Mouse (Mus musculus): ENCODE results near the gene Cd81. TPM values are rescaled to one million over a fixed set of nuclear protein-coding genes. Genes with fewer than 3 reads are reported as not detected.

The Cd81 gene
- total RNA-seq, 4 experiments from 2014 or later = 397 to 430 (median 418) TPM

- DNase-seq (ENCODE audit: low spot score) = no peak
Observed at GRCm38 (mm10) chr7:143070506-143071070, 18.0 kb downstream of the Cd81 start.

DNA sequence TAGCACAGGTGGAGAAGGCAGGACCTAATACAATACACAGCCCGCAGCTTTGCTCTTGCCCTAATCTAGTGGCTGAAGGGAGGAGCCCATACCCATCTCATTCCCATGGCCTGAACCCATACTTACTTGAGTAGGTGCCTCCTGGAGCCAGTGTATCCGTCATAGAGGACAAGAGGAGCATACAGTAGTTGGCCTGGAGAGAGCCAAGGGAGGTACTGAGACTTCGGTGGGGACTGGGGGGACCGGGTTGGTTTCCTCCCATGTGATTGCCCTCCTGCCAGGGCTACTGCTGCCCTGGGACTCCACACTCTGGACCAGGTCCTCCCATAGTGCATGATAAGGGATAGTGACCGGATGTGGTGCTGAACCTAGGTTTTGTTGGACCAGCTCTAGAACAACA lies 20.1 kb downstream of the Cd81 start:
- no peak for DNase-seq (ENCODE audit: low spot score)

GRCm38 (mm10) chr7:143073086-143073485 lies 20.5 kb downstream of the Cd81 start:
- DNase-seq (ENCODE audit: low spot score) = no peak

DNA sequence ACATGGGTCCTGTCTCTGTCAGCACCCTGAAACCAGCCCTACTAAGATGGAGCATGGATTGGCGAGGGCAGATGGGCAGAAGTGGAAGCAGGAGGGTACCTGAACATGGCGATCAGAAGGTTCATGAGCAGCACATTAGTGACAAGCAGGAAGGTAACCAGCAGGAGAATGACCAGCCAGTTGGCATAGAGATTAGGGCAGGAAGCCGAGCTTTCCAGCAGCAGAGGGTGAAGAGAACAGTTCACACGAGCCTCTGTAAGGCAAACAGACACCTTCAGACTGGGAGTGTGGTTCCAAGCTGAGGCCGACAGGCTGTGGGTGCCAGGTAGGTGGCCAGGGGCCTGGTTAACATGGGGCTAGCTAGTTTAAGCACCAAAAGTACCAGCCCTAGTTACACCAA lies 22.9 kb downstream of the Cd81 start:
- no peak for DNase-seq (ENCODE audit: low spot score)

DNA sequence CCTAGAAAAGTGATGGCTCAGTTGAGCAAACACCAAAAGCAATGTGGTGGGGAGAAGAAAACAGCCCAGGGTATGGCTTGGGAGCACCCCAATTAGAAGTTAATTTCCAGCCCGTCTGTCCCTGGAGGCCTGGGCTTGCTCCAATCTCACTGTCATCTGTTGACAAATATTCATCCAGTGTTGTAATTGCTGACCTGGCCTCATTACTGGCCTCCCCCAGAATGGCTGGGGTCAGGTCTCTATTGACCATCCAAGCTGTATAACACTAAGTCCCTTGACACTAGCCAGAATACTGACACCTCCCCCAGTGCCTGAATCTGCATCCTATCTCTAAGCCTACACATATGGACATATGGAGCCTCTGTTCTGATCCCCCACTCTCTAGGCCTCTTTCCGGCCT lies 24.8 kb downstream of the Cd81 start:
- DNase-seq (ENCODE audit: low spot score) = no peak

DNA sequence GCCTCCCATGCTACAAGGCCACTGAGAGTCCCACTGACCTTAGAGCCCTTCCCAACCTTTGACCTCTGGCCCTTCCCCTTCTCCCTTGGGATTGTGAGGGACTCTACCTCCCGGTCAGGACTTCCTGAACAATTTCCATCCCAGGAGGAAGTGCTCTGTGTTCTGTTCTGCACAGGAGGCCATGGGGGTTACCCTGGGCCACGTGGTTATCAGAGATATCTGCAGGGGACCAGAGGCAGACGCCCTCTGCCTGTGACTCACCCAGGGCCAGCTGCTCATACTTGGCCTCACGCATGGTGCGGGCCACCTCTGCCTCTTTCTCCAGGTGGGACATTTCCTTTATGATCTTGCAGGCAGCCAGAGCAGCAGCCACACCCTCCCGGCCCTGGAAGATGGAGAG lies 29.5 kb downstream of the Cd81 start:
- no peak for DNase-seq (ENCODE audit: low spot score)

DNA sequence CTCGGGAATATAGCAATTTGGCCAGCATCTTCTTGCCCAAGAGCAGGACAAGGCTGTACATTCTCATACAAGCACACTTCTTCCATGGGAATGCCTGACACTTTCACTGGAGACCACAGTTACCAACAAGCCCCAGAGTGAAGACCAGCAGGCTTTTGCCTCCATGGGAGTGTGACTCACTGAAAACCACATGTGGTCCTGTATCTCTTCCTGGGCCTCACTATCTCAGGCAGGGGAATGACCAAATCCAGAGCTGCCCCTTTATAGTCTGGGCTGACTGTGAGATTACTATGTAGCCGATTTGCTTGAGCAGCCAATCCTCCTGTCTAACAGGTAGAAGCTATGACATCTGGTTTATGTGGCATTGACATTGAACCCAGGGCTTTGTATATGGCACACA lies 31.2 kb downstream of the Cd81 start:
- DNase-seq (ENCODE audit: low spot score) = no peak

- DNase-seq (ENCODE audit: low spot score) = peak; percentile 79
Observed at GRCm38 (mm10) chr7:143086366-143086765, 33.8 kb downstream of the Cd81 start.

GRCm38 (mm10) chr7:143087070-143087579 lies 34.6 kb downstream of the Cd81 start:
- no peak for DNase-seq (ENCODE audit: low spot score)

DNA sequence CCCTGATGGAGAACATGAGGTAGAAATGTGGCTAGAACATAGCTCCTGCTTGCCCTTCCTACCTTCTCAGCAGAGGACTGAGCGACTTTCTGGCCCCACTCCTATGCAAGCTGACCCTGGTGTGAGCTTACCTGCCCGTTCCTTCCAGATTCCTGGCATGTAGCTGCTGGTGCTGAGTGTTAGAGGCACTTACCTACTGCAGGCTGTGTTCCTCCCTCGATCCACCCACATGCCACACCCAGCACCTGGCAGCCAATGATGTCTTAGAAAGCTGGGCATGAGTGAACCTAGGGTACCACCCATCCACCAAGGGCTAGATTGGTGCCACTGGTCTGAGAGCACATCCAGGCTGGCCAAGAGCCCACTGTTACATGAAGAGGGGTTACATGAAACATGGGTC lies 41.3 kb downstream of the Cd81 start:
- DNase-seq (ENCODE audit: low spot score) = no peak

- peak; percentile 71 for DNase-seq (ENCODE audit: low spot score)
Observed at GRCm38 (mm10) chr7:143094592-143095553, 42.3 kb downstream of the Cd81 start, which contains the start of gene Trpm5. Trpm5 (minus strand) TSS chr7:143094642.

GRCm38 (mm10) chr7:143095554-143095907 lies 43.0 kb downstream of the Cd81 start:
- DNase-seq (ENCODE audit: low spot score) = no peak

- DNase-seq (ENCODE audit: low spot score) = no peak
Observed at GRCm38 (mm10) chr7:143100759-143101158, 48.2 kb downstream of the Cd81 start.

DNA sequence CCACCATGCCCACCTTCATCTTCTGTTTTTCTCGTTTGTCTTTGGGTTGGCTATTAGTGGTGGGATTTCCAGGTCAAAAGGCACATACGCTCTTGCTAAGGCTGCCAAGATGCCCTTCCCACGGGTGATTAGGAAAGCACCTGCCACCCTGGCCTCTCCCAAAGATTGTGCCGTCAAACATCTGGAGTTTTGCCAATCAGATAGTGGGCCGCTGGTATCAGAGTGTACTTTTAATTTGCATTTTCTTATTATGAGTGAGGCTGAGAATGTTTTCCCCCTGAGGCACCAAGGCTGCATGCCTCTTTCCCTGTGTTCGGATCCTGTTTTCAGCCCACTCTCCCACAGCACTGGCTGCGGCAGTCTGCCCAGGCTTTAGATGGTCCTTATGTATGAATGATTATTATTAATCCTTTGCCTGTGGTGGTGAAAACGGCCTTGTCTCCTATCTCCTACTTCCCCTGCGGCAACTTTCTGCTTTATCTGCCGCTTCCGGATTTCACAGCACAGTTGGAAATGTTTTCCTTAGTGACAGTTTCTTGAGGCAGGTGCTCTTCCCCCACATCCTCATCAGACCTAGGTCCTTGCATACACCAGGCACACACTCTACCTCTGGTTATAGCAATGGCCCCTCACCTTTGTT lies 52.8 kb downstream of the Cd81 start:
- no peak for DNase-seq (ENCODE audit: low spot score)

DNA sequence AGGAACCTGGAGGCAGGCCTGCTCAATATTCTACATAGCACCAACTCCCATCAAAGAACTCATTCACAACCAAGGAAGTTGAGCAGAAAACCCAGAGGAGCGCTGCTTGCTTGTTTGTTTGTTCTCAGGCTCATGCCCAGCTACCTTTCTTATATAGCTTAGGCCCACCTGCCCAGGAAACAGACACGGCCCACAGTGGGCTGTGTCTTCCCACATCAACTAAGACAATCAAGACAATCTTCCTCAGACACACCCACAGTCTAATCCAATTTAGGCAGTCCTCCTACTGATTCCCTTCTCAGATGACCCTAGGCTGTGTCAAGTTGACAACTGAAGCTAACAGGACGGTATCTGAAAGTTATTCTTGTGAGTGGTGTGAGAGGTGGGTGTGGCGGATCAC lies 53.5 kb downstream of the Cd81 start, which contains the start of gene Kcnq1:
Gene Kcnq1, plus strand, starts transcription at position 301 of the 400 bp plus-strand sequence.
- DNase-seq (ENCODE audit: low spot score) = no peak

DNA sequence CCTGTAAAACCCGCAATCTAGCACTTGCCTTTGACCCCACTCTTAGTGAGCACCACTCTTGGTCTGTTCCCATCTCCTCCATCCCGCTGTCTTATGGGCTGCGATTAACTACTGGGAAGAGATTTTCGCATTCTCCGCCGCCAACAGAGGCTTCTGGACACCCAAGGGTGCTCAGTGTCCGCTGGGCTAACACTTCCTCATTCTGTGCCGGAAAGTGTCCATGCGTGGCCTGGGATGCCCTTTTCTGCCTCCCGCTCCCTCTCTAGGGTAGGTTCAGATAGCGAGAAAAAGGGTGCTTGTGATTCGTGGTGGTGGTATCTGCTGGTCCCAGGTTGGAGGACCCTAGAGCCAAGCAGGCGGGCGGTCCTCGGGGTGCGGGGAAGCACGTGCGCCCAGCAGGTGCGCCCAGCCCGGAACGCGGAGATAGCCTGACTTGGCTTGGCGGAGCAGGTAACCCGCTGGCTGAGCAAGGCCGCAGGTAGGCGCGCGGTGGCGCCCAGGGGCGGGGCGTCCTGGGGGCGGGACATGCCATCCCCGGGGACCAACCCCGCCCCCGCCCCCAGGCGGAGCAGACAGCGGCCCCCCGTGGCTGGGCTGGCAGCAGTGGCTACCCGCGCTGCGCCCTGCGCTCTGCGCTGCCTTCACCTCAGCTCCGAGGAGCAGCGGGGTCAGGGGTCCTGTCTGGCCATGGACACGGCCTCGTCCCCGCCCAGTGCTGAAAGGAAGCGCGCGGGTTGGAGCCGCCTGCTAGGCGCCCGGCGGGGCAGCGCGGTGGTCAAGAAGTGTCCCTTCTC lies 54.3 kb downstream of the Cd81 start:
- no peak for DNase-seq (ENCODE audit: low spot score)

GRCm38 (mm10) chr7:143108200-143108599 lies 55.7 kb downstream of the Cd81 start:
- DNase-seq (ENCODE audit: low spot score) = no peak

DNA sequence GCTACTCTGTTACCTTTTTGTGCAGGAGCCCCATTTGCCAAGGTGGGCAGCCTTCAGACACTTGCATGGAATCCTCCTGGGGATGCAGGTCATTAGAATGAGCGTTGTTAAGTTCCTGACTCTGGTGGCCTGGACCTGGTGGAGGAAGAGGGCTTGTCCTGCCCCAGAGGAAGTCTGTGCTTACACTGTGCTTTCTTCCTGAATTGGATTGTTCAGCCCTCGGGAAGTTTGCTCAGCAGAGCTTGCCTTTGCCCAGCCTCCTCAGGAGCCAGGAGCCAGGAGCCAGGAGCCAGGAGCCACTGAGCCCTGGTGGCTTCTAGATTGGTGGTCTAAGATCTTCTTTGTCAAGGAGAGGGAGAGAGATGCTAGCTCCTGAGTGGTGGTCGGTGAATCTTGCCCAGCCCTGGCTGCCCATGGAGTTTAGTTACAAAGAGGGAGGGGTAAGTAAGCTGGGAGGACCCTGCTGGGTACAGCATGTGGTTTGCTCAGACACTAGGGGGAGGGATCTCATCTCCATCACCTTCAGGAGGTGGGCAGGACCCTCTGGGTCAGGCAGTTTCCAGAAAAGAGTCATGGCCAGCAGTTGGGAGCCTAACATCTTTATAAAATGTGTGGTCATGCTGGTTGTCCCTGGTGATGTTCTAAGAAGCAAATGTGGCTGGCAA lies 56.6 kb downstream of the Cd81 start:
- DNase-seq (ENCODE audit: low spot score) = no peak

DNA sequence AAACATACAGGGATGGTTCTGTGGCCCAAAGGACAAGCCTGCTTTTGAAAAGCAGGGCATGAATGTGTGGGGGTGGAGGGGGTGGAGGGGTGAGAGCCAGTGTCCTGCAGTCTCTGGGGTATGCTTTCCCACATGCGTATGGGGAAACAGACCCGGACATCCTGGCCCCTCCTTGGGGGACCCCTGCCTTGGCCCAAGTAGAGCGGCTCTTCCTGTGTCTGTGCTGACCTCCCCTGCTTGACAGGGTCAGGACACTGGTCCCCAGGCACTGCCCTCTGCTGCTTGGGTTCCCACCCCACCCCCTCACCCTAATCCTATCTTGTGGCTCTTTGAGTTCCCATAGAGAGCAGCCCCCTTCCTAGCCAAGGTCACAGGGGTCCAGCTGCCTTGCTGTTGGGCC lies 57.2 kb downstream of the Cd81 start:
- DNase-seq (ENCODE audit: low spot score) = no peak

- no peak for DNase-seq (ENCODE audit: low spot score)
Observed at GRCm38 (mm10) chr7:143110803-143111202, 58.3 kb downstream of the Cd81 start.

DNA sequence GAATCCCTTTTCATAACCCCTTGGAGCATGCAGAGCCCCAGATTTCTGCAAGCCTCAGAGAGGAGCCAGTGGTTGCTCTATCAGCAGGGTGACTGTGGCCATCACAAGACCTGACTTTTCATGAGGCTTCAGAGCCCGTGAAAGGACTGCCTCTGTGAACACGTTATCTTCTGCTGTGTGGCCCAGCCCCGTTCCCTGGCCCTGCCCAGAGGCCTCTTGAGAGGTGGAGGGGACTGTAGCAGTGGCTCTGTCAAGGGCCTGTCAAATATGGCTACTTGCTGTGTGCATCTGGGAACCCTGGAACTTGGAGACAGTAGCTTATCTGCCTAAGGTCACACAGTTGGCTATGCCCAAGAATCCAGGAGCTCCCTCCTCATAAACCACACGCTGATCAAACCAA lies 59.2 kb downstream of the Cd81 start:
- no peak for DNase-seq (ENCODE audit: low spot score)

All from heart, adult 8-10 months (tissue).